Mouse (Mus musculus) heart, embryonic 13.5 days (tissue): ENCODE measurements around the gene Dync1li2. TPM values are rescaled to one million over a fixed set of nuclear protein-coding genes. Genes with fewer than 3 reads are reported as not detected.

Experiments used
- ATAC-seq: fragments of 200-750 bp; cut with Nextera tagmentation; 2 replicates; pipeline ENCODE4 v1.8.0; 2017; ENCODE audit warnings: moderate TSS enrichment; ENCODE audit not compliant: insufficient number of reproducible peaks, low FRiP score, low TSS enrichment; ENCODE audit errors: extremely low read depth
- H3K27ac ChIP-seq: fragments of 300-500 bp; sonication (generic); replicated peaks from 2 replicates; pipeline ENCODE4 v1.5.1; 2015; ENCODE audit warnings: moderate library complexity, mild to moderate bottlenecking, inconsistent platforms
- H3K27me3 ChIP-seq: fragments of 300-500 bp; sonication (generic); replicated peaks from 2 replicates; pipeline ENCODE4 v1.6.1; 2015; ENCODE audit warnings: mild to moderate bottlenecking, inconsistent platforms
- H3K36me3 ChIP-seq: fragments of 300-500 bp; sonication (generic); 2 replicates; pipeline ENCODE4 v1.6.1; 2015; ENCODE audit warnings: mild to moderate bottlenecking, inconsistent platforms
- H3K4me1 ChIP-seq: fragments of 300-500 bp; sonication (generic); 2 replicates; pipeline ENCODE4 v1.6.1; 2015; ENCODE audit warnings: inconsistent platforms
- H3K4me2 ChIP-seq: fragments of 300-500 bp; sonication (generic); 2 replicates; pipeline ENCODE4 v1.6.1; 2015; ENCODE audit warnings: inconsistent platforms, mild to moderate bottlenecking, moderate library complexity
- H3K4me3 ChIP-seq: fragments of 300-500 bp; sonication (generic); 2 replicates; pipeline ENCODE4 v1.5.1; 2015; ENCODE audit warnings: moderate library complexity, mild to moderate bottlenecking, inconsistent platforms
- H3K9ac ChIP-seq: fragments of 300-500 bp; sonication (generic); 2 replicates; pipeline ENCODE4 v1.6.1; 2015; ENCODE audit warnings: inconsistent platforms, mild to moderate bottlenecking, moderate library complexity
- H3K9me3 ChIP-seq: fragments of 300-500 bp; sonication (generic); 2 replicates; pipeline ENCODE4 v1.6.1; 2016; ENCODE audit warnings: inconsistent platforms
- WGBS: fragments of 180-500 bp; shearing (Covaris S2); methylation state at CpG from one replicate; pipeline ENCODE4 v1.1.7; 2015; ENCODE audit warnings: mixed read lengths; 5-methylcytosine and 5-hydroxymethylcytosine counted together
- polyA plus RNA-seq: library from polyadenylated mRNA; unstranded; fragments of >200 nt; fragmentation: Nextera tagmentation; extraction: Ambion mirVana; gene quantifications from 2 replicates; pipeline ENCODE4 v1.2.1, GENCODE M21; 2015

The Dync1li2 gene
- polyA plus RNA-seq, 1 experiment from 2014 or later = 45.0 TPM

GRCm38 (mm10) chr8:104414204-104414603 lies 28.6 kb downstream of the Dync1li2 start:
- H3K9ac ChIP-seq = peak overlapping the region; percentile 33; the same call in 1 of the 2 replicates
- no peak overlapping the region for H3K4me3 ChIP-seq
- H3K27ac ChIP-seq = peak overlapping the region; percentile 29; the same call in 1 of the 2 replicates
- peaks cover 28% of the 10 kb centered on the region for H3K4me1 ChIP-seq
- WGBS = 61% methylated on average over 3 of the region's 3 CpGs
- no peak for ATAC-seq
- no peaks in the 10 kb centered on the region for H3K9me3 ChIP-seq
- peaks cover 34% of the 10 kb centered on the region for H3K36me3 ChIP-seq
- no peaks in the 10 kb centered on the region for H3K27me3 ChIP-seq
- H3K4me2 ChIP-seq = no peak overlapping the region

GRCm38 (mm10) chr8:104413770-104414169 lies 29.1 kb downstream of the Dync1li2 start:
- WGBS = 50% methylated on average over 4 of the region's 4 CpGs
- H3K9me3 ChIP-seq = no peaks in the 10 kb centered on the region
- H3K4me1 ChIP-seq = peaks cover 29% of the 10 kb centered on the region
- no peak overlapping the region for H3K9ac ChIP-seq
- H3K36me3 ChIP-seq = peaks cover 30% of the 10 kb centered on the region
- no peaks in the 10 kb centered on the region for H3K27me3 ChIP-seq
- peak overlapping the region; percentile 29 for H3K27ac ChIP-seq
- no peak overlapping the region for H3K4me3 ChIP-seq
- ATAC-seq = no peak
- H3K4me2 ChIP-seq = no peak overlapping the region

- 33% methylated on average over 7 of the region's 7 CpGs for WGBS
- no peak overlapping the region for H3K4me3 ChIP-seq
- H3K36me3 ChIP-seq = peaks cover 24% of the 10 kb centered on the region
- H3K27ac ChIP-seq = 0 out of 2 replicates have a peak overlapping the region, but pooled peaks have one; percentile 29
- no peak for ATAC-seq
- H3K9me3 ChIP-seq = no peaks in the 10 kb centered on the region
- H3K4me2 ChIP-seq = peak overlapping the region; percentile 13; the same call in 1 of the 2 replicates
- no peak overlapping the region for H3K9ac ChIP-seq
- H3K27me3 ChIP-seq = no peaks in the 10 kb centered on the region
- H3K4me1 ChIP-seq = peaks cover 34% of the 10 kb centered on the region
These were observed 29.9 kb downstream of the Dync1li2 start for GRCm38 (mm10) chr8:104412805-104413532.

DNA sequence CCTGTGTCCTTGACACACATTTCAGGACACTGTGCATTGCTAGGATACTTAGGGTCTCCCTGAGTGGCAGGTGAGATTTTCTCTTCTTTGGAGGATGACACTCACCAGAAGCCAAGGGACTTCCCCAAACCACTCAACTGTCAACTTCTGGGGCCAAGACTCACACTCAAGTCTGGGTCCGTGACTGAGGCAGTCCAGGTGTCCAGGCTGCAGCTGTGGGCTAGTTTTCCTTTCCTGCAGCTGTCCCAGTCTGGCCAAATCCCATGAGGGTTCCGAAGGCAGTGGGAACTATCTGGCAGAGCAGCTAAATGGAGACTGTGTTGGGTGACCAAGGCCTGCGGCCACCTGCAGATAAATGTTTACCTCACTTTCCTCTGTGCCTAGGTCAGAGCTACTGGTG lies 30.9 kb downstream of the Dync1li2 start:
- Histone ChIP-seq H3K9me3 (no peaks in the 10 kb centered on the region), H3K4me3 (no peak overlapping the region), H3K27me3 (no peaks in the 10 kb centered on the region), H3K4me2 (no peak overlapping the region), H3K4me1 (peaks cover 34% of the 10 kb centered on the region), H3K36me3 (peaks cover 14% of the 10 kb centered on the region), H3K27ac (no peak overlapping the region), H3K9ac (no peak overlapping the region)
- ATAC-seq = no peak
- WGBS = 81% methylated on average over 3 of the region's 3 CpGs

- H3K9me3 ChIP-seq = no peaks in the 10 kb centered on the region
- H3K27me3 ChIP-seq = no peaks in the 10 kb centered on the region
- 77% methylated on average over 3 of the region's 3 CpGs for WGBS
- H3K4me3 ChIP-seq = no peak overlapping the region
- no peak for ATAC-seq
- peaks cover 10% of the 10 kb centered on the region for H3K36me3 ChIP-seq
- H3K4me2 ChIP-seq = no peak overlapping the region
- no peak overlapping the region for H3K9ac ChIP-seq
- H3K27ac ChIP-seq = no peak overlapping the region
- peaks cover 39% of the 10 kb centered on the region for H3K4me1 ChIP-seq
These were observed 31.4 kb downstream of the Dync1li2 start for GRCm38 (mm10) chr8:104411468-104411867.

- H3K27ac ChIP-seq = no peak overlapping the region
- no peak overlapping the region for H3K9ac ChIP-seq
- ATAC-seq = no peak
- no peaks in the 10 kb centered on the region for H3K9me3 ChIP-seq
- H3K27me3 ChIP-seq = no peaks in the 10 kb centered on the region
- no peak overlapping the region for H3K4me3 ChIP-seq
- H3K4me2 ChIP-seq = no peak overlapping the region
- WGBS = 69% methylated on average over 7 of the region's 7 CpGs
- H3K36me3 ChIP-seq = peaks cover 5% of the 10 kb centered on the region; the same call in 1 of the 2 replicates
- peaks cover 44% of the 10 kb centered on the region for H3K4me1 ChIP-seq
These were observed 32.1 kb downstream of the Dync1li2 start for GRCm38 (mm10) chr8:104410628-104411273.

- H3K36me3 ChIP-seq = no peaks in the 10 kb centered on the region
- 74% methylated on average over 7 of the region's 7 CpGs for WGBS
- no peak overlapping the region for H3K4me3 ChIP-seq
- no peak overlapping the region for H3K4me2 ChIP-seq
- H3K27ac ChIP-seq = no peak overlapping the region
- no peak for ATAC-seq
- H3K4me1 ChIP-seq = peaks cover 46% of the 10 kb centered on the region
- H3K9ac ChIP-seq = no peak overlapping the region
- H3K9me3 ChIP-seq = no peaks in the 10 kb centered on the region
- H3K27me3 ChIP-seq = no peaks in the 10 kb centered on the region
These were observed 34.3 kb downstream of the Dync1li2 start for GRCm38 (mm10) chr8:104408328-104409110.

GRCm38 (mm10) chr8:104406340-104407128 lies 36.3 kb downstream of the Dync1li2 start:
- H3K36me3 ChIP-seq = no peaks in the 10 kb centered on the region
- no peak overlapping the region for H3K4me2 ChIP-seq
- H3K9ac ChIP-seq = no peak overlapping the region
- ATAC-seq = no peak
- 72% methylated on average over 6 of the region's 6 CpGs for WGBS
- no peak overlapping the region for H3K4me3 ChIP-seq
- no peak overlapping the region for H3K27ac ChIP-seq
- H3K9me3 ChIP-seq = no peaks in the 10 kb centered on the region
- H3K27me3 ChIP-seq = no peaks in the 10 kb centered on the region
- peaks cover 28% of the 10 kb centered on the region for H3K4me1 ChIP-seq

DNA sequence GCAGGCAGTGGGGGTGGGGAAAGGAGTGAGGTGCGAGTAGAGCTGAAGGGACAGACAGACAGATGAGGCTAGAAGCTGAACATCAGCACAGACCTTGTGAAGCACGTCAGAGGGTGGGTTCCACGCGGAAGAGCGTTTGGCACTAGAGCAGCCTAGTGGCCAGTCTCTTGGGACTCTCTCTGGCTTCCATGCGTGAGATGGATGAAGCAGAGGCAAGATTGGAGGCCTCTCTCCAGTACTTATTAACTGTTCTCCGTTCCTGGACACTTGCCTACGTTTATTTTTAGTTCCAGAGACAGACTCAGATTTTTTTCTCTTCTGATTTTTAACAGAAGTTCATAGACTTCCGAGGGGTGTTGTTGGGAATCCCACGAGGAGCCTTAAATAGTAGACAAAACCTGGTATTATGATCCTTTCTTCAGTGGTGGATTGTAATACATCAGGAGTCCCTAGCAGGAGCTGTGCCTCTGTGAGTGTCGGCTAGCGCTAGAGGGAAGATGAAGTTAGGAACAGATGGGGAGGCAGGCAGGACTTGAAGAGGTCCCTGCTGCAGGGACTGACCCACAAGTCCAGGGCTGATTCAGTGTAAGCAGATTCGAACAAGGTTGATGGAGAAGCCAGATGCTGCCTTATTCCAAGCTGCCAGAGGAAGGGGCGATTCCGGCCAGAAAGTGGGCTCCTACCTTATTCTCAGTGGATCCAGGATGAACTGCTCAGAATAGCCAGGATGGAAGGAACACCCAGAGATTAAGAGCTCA lies 37.2 kb downstream of the Dync1li2 start:
- WGBS = 42% methylated on average over 15 of the region's 15 CpGs
- Histone ChIP-seq H3K4me1 (peaks cover 34% of the 10 kb centered on the region), H3K9ac (no peak overlapping the region), H3K4me2 (peak overlapping the region; percentile 12; the same call in 1 of the 2 replicates), H3K9me3 (no peaks in the 10 kb centered on the region), H3K36me3 (no peaks in the 10 kb centered on the region), H3K27me3 (no peaks in the 10 kb centered on the region), H3K4me3 (no peak overlapping the region), H3K27ac (peak overlapping the region; percentile 54)
- no peak for ATAC-seq

DNA sequence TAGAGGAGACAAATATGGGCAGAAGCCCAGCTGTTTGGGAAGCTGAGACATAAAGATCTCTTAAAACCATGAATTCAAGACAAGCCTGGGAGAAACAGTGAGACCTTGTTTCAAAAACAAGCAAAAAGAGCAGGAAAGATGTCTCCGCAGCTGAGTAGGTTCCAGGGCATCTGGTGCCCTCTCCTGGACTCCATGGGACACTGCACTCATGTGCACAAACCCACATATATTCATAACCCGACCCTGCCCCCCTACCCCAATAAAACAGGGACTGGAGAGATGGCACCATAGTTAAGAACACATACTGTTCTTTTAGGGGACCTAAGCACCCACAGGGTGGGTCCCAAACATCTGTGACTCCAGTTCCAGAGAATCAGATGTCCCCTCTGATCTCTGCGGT lies 39.3 kb downstream of the Dync1li2 start:
- H3K9me3 ChIP-seq = no peaks in the 10 kb centered on the region
- H3K27ac ChIP-seq = no peak overlapping the region
- no peak for ATAC-seq
- no peaks in the 10 kb centered on the region for H3K27me3 ChIP-seq
- peaks cover 38% of the 10 kb centered on the region for H3K4me1 ChIP-seq
- no peak overlapping the region for H3K4me2 ChIP-seq
- H3K36me3 ChIP-seq = no peaks in the 10 kb centered on the region
- no peak overlapping the region for H3K9ac ChIP-seq
- no peak overlapping the region for H3K4me3 ChIP-seq
- 72% methylated on average over 3 of the region's 3 CpGs for WGBS
